18 mouse cellular contexts compared by ENCODE assay signal in the genomic region with DNA sequence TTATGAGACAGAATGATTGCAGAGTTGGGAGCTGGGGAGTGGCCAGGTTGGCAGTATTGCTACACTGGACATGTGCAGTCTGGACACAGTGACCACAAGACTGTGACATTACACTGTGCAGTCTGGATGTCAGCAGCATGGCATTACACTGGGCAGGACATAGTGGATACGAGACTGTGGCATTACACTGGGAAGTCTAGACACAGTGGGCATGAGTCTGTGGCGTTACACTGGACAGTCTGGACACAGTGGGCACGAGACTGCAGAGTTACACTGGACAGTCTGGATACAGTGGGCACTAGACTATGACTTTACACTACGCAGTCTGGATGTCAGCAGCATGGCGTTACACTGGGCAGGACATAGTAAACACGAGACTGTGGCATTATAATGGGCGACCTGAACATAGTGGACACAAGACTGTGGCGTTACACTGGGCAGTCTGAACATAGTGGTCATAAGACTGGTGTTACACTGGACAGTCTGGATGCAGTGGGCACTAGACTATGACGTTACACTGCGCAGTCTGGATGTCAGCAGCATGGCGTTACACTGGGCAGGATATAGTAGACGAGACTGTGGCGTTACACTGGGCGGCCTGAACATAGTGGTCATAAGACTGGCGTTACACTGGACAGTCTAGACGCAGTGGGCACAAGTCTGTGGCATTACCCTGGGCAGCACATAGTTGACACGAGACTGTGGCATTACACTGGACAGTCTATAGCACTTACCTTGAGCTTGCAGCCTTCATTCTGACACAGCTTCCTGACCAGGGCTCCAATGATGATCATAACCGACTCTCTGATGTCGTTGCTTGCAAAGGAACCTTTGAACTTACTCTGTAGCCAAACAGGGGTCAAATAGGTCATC. TPM values are rescaled to one million over a fixed set of nuclear protein-coding genes. Genes with fewer than 3 reads are reported as not detected.
A peak's percentile ranks its signal among the peaks of the same experiment; 100 is the strongest.
DNase-seq lines count a peak whose midpoint lies in the region; ATAC-seq and TF ChIP-seq lines count a peak whose summit lies in the region.
"Had no signal": no experiment of that assay in that cellular context is flagged by ENCODE, and none has a peak within 500 bp of the region (broad histone marks: within the 10 kb centered on the region; RNA-seq: fewer than 3 reads in every experiment).

No protein-coding gene starts in this region.

- no peaks in the 10 kb centered on the region for H3K79me2 ChIP-seq in heart, adult 2 months (replicated peaks; ENCODE audit: control insufficient read depth, insufficient read depth, low read length)

- no peaks in the 10 kb centered on the region for H3K27me3 ChIP-seq in heart, adult 2 months (ENCODE audit: control insufficient read depth, insufficient read depth, low read length)
- H3K27me3 ChIP-seq in limb, embryonic 11.5 days (ENCODE audit: control insufficient read depth, insufficient read depth, low read length), result no peaks in the 10 kb centered on the region
- H3K27me3 ChIP-seq in limb, embryonic 10.5 days (ENCODE audit: low read depth, poor library complexity, severe bottlenecking), result no peaks in the 10 kb centered on the region
- H3K27me3 ChIP-seq in neural tube, embryonic 12.5 days (replicated peaks), result no peaks in the 10 kb centered on the region
- no peaks in the 10 kb centered on the region for H3K27me3 ChIP-seq in midbrain, postnatal 0 days (ENCODE audit: insufficient read depth, low read length)
- H3K27me3 ChIP-seq: CH12.LX had no signal

- ATAC-seq in limb, embryonic 11.5 days (ENCODE audit: insufficient number of reproducible peaks, low FRiP score, low TSS enrichment, low read depth), result peak; percentile 60; the same call in 1 of the 2 replicates
- ATAC-seq in neural tube, embryonic 12.5 days (ENCODE audit: low FRiP score, low read depth), result peak; percentile 37; the same call in 1 of the 2 replicates
- 0 out of 2 replicates have a peak, but pooled peaks have one; percentile 27 for ATAC-seq in midbrain, postnatal 0 days (ENCODE audit: low FRiP score)
- no peak for ATAC-seq in cerebellum, adult (ENCODE audit: insufficient number of reproducible peaks, low FRiP score, low TSS enrichment)
- ATAC-seq: forebrain, embryonic 14.5 days had no signal

- intact Hi-C loops in heart, adult 2 months (cut with DNase I), result no loop called here

- peak; percentile 72 for DNase-seq in heart, adult 11 months
- no peak for DNase-seq in heart, adult 2 months
- DNase-seq in limb, embryonic 11.5 days (ENCODE audit: low spot score), result no peak
- DNase-seq in limb, embryonic 10.5 days (ENCODE audit: low spot score), result no peak
- DNase-seq in neural tube, embryonic 10.5 days (ENCODE audit: extremely low spot score, low spot score), result no peak
- DNase-seq in midbrain, postnatal 0 days (ENCODE audit: low spot score), result no peak
- DNase-seq: adrenal gland, postnatal 10 days; cerebellum, adult 2 months; heart, adult 18-20 months; lung, postnatal 4 days; right cerebral cortex, adult 18-20 months had no signal

- H3K4me2 ChIP-seq in limb, embryonic 11.5 days (ENCODE audit: low read depth, severe bottlenecking), result no peak overlapping the region
- H3K4me2 ChIP-seq in neural tube, embryonic 12.5 days (replicated peaks), result no peak overlapping the region
- H3K4me2 ChIP-seq in midbrain, postnatal 0 days (ENCODE audit: low read depth, low read length, poor library complexity, severe bottlenecking), result no peak overlapping the region

- H3K4me3 ChIP-seq in heart, adult 2 months, result no peak overlapping the region
- H3K4me3 ChIP-seq in limb, embryonic 11.5 days (ENCODE audit: low read depth, low read length), result no peak overlapping the region
- no peak overlapping the region for H3K4me3 ChIP-seq in limb, embryonic 10.5 days
- H3K4me3 ChIP-seq in neural tube, embryonic 12.5 days, result no peak overlapping the region
- no peak overlapping the region for H3K4me3 ChIP-seq in midbrain, postnatal 0 days (ENCODE audit: low read depth, low read length)
- H3K4me3 ChIP-seq: myocyte had no signal

- no peak for TF ChIP-seq POLR2A in heart, adult 2 months (IDR thresholded peaks at IDR 0.05; ENCODE audit: insufficient read depth, low read depth, low read length)

- no peaks in the 10 kb centered on the region; the same call in 1 of the 2 replicates for H3K4me1 ChIP-seq in heart, adult 2 months (ENCODE audit: control insufficient read depth, insufficient read depth, low read length)
- no peaks in the 10 kb centered on the region for H3K4me1 ChIP-seq in limb, embryonic 11.5 days (ENCODE audit: control insufficient read depth, insufficient read depth, low read length)
- H3K4me1 ChIP-seq in limb, embryonic 10.5 days, result peaks cover 6% of the 10 kb centered on the region
- H3K4me1 ChIP-seq in neural tube, embryonic 12.5 days, result no peaks in the 10 kb centered on the region
- H3K4me1 ChIP-seq in midbrain, postnatal 0 days (ENCODE audit: insufficient read depth, low read length), result no peaks in the 10 kb centered on the region

- H3K9me3 ChIP-seq in limb, embryonic 11.5 days (ENCODE audit: control insufficient read depth, low read length), result no peaks in the 10 kb centered on the region
- H3K9me3 ChIP-seq in limb, embryonic 10.5 days (replicated peaks), result no peaks in the 10 kb centered on the region
- no peaks in the 10 kb centered on the region for H3K9me3 ChIP-seq in neural tube, embryonic 12.5 days
- H3K9me3 ChIP-seq in midbrain, postnatal 0 days (ENCODE audit: low read length), result no peaks in the 10 kb centered on the region

- H3K27ac ChIP-seq in heart, adult 2 months, result no peak overlapping the region
- no peak overlapping the region for H3K27ac ChIP-seq in limb, embryonic 11.5 days (replicated peaks; ENCODE audit: low read depth, low read length)
- no peak overlapping the region for H3K27ac ChIP-seq in limb, embryonic 10.5 days
- no peak overlapping the region for H3K27ac ChIP-seq in neural tube, embryonic 12.5 days
- no peak overlapping the region for H3K27ac ChIP-seq in midbrain, postnatal 0 days (ENCODE audit: low read depth, low read length)

- TF ChIP-seq EP300 in heart, adult 2 months (IDR thresholded peaks at IDR 0.05; ENCODE audit: insufficient read depth, low read depth, low read length), result no peak

- WGBS in heart, adult 2 months, result 89% methylated on average over 19 of the region's 19 CpGs
- WGBS in limb, embryonic 11.5 days, result 91% methylated on average over 19 of the region's 19 CpGs
- whole genome bisulfite sequencing in limb, embryonic 10.5 days, result 91% methylated on average over 19 of the region's 19 CpGs
- 91% methylated on average over 19 of the region's 19 CpGs for WGBS in neural tube, embryonic 12.5 days
- WGBS in midbrain, postnatal 0 days, result 92% methylated on average over 19 of the region's 19 CpGs

- no peak for TF ChIP-seq CTCF in heart, adult 2 months (IDR thresholded peaks at IDR 0.05)
- no peak for TF ChIP-seq CTCF in midbrain, postnatal 0 days (IDR thresholded peaks at IDR 0.05)

- H3K36me3 ChIP-seq in heart, adult 2 months (ENCODE audit: control insufficient read depth, insufficient read depth, low read length), result 0 out of 2 replicates have a peak, but pooled peaks cover under 1% of the 10 kb centered on the region
- H3K36me3 ChIP-seq in limb, embryonic 11.5 days (ENCODE audit: control insufficient read depth, insufficient read depth, low read length), result no peaks in the 10 kb centered on the region
- H3K36me3 ChIP-seq in limb, embryonic 10.5 days, result no peaks in the 10 kb centered on the region
- H3K36me3 ChIP-seq in neural tube, embryonic 12.5 days, result no peaks in the 10 kb centered on the region
- H3K36me3 ChIP-seq in midbrain, postnatal 0 days (ENCODE audit: insufficient read depth, low read length), result peaks cover 3% of the 10 kb centered on the region; the same call in 1 of the 2 replicates

- no peak overlapping the region for H3K9ac ChIP-seq in heart, adult 2 months (ENCODE audit: low read depth, low read length)
- H3K9ac ChIP-seq in limb, embryonic 11.5 days (ENCODE audit: low read length), result no peak overlapping the region
- no peak overlapping the region for H3K9ac ChIP-seq in neural tube, embryonic 12.5 days
- H3K9ac ChIP-seq in midbrain, postnatal 0 days (replicated peaks; ENCODE audit: low read length, poor library complexity, severe bottlenecking), result no peak overlapping the region

RNA-seq across cellular contexts. Expression of gene Trmt10a, which starts 32.1 kb away (rescaled TPM):
- 1 to 10 TPM; 3.2 to 3.8 TPM for total RNA-seq in heart, adult 2 months (2021)
- polyA plus RNA-seq in heart, adult 2 months (2012; rRNA removed), result 0.47 and 1.3 TPM in 2 replicates
- 18.0 and 20.3 TPM in 2 replicates for polyA plus RNA-seq in limb, embryonic 11.5 days (2014; fragmentation: Nextera tagmentation; extraction: Ambion mirVana)
- polyA plus RNA-seq in limb, embryonic 10.5 days (2016; fragmentation: Nextera tagmentation; extraction: Ambion mirVana), result 16.0 and 17.1 TPM in 2 replicates
- 9.8 and 11.9 TPM in 2 replicates for polyA plus RNA-seq in neural tube, embryonic 12.5 days (2016; fragmentation: Nextera tagmentation; extraction: Ambion mirVana)
- total RNA-seq in midbrain, postnatal 0 days (2014; rRNA removed), result 2.5 and 5.3 TPM in 2 replicates
- 8.4 and 9.5 TPM in 2 replicates for polyA plus RNA-seq in midbrain, postnatal 0 days (2015; fragmentation: Nextera tagmentation; extraction: Ambion mirVana)

RNA-seq across cellular contexts. Expression of gene Mttp, which starts 33.6 kb away (rescaled TPM):
- total RNA-seq in heart, adult 2 months (2021), result 1 to 10 TPM; 5.9 to 6.9 TPM
- 2.0 and 3.0 TPM in 2 replicates for polyA plus RNA-seq in heart, adult 2 months (2012; rRNA removed)
- 8.2 and 9.1 TPM in 2 replicates for polyA plus RNA-seq in limb, embryonic 11.5 days (2014; fragmentation: Nextera tagmentation; extraction: Ambion mirVana)
- polyA plus RNA-seq in limb, embryonic 10.5 days (2016; fragmentation: Nextera tagmentation; extraction: Ambion mirVana), result 7.5 and 8.9 TPM in 2 replicates
- polyA plus RNA-seq in neural tube, embryonic 12.5 days (2016; fragmentation: Nextera tagmentation; extraction: Ambion mirVana), result 10.2 and 10.9 TPM in 2 replicates
- total RNA-seq in midbrain, postnatal 0 days (2014; rRNA removed), result 4.9 and 8.1 TPM in 2 replicates
- 6.1 and 6.7 TPM in 2 replicates for polyA plus RNA-seq in midbrain, postnatal 0 days (2015; fragmentation: Nextera tagmentation; extraction: Ambion mirVana)

RNA-seq across cellular contexts. Expression of gene Gm5105, which starts 44.0 kb away (rescaled TPM):
- total RNA-seq in heart, adult 2 months (2021), result 1 to 10 TPM in 1 of 2 experiments, under 1 TPM in 1; 0.77 to 1.4 TPM
- polyA plus RNA-seq in heart, adult 2 months (2012; rRNA removed), result 1.4 and 2.0 TPM in 2 replicates
- not detected in 2 replicates for polyA plus RNA-seq in limb, embryonic 11.5 days (2014; fragmentation: Nextera tagmentation; extraction: Ambion mirVana)
- not detected in 2 replicates for polyA plus RNA-seq in limb, embryonic 10.5 days (2016; fragmentation: Nextera tagmentation; extraction: Ambion mirVana)
- polyA plus RNA-seq in neural tube, embryonic 12.5 days (2016; fragmentation: Nextera tagmentation; extraction: Ambion mirVana), result not detected in 2 replicates
- total RNA-seq in midbrain, postnatal 0 days (2014; rRNA removed), result not detected in 2 replicates
- 0.11 and 0.12 TPM in 2 replicates for polyA plus RNA-seq in midbrain, postnatal 0 days (2015; fragmentation: Nextera tagmentation; extraction: Ambion mirVana)
- polyA plus RNA-seq: forebrain, embryonic 14.5 days; liver, embryonic 16.5 days; spleen, adult 2 months had no signal

RNA-seq across cellular contexts. Expression of gene 1110002E22Rik, which starts 46.3 kb away (rescaled TPM):
- 10 to 100 TPM; 48.1 to 48.8 TPM for total RNA-seq in heart, adult 2 months (2021)
- 14.7 and 22.9 TPM in 2 replicates for polyA plus RNA-seq in heart, adult 2 months (2012; rRNA removed)
- polyA plus RNA-seq in limb, embryonic 11.5 days (2014; fragmentation: Nextera tagmentation; extraction: Ambion mirVana), result 0.16 and 0.18 TPM in 2 replicates
- polyA plus RNA-seq in limb, embryonic 10.5 days (2016; fragmentation: Nextera tagmentation; extraction: Ambion mirVana), result 0.06 and 0.15 TPM in 2 replicates
- polyA plus RNA-seq in neural tube, embryonic 12.5 days (2016; fragmentation: Nextera tagmentation; extraction: Ambion mirVana), result 0.19 TPM in 2 replicates
- total RNA-seq in midbrain, postnatal 0 days (2014; rRNA removed), result 0.11 and 0.24 TPM in 2 replicates
- polyA plus RNA-seq in midbrain, postnatal 0 days (2015; fragmentation: Nextera tagmentation; extraction: Ambion mirVana), result 0.04 and 0.05 TPM in 2 replicates
